Mouse (Mus musculus): ENCODE measurements at regions not wholly inside any gene's neighbourhood (a gene's known extent, or its start where the extent isn't known, plus 50 kb on each side); places are given as distances from the start of the nearest gene placed in this dataset.
A peak's percentile ranks its signal among the peaks of the same experiment; 100 is the strongest.
"Not testable (repeated sequence)": the region's sequence is repeated elsewhere in the genome, so short reads cannot be mapped to it uniquely, and the experiment has no call there.

GRCm38 (mm10) chr1:189127367-189127766 lies 119.7 kb upstream of the Kctd3 start:
- Histone ChIP-seq H3K9ac (ENCODE audit: low read length) (no peak overlapping the region), H3K4me2 (ENCODE audit: low read depth, low read length) (no peak overlapping the region), H3K4me3 (replicated peaks; ENCODE audit: low read length) (no peak overlapping the region), H3K9me3 (replicated peaks; ENCODE audit: control insufficient read depth, low read length) (no peaks in the 10 kb centered on the region), H3K27me3 (ENCODE audit: control insufficient read depth, insufficient read depth, low read length) (no peaks in the 10 kb centered on the region), H3K4me1 (ENCODE audit: control insufficient read depth, insufficient read depth, low read length) (no peaks in the 10 kb centered on the region), H3K27ac (ENCODE audit: low read length) (no peak overlapping the region), H3K36me3 (ENCODE audit: control insufficient read depth, insufficient read depth, low read length) (no peaks in the 10 kb centered on the region)
- WGBS = 49% methylated on average over 5 of the region's 5 CpGs
- no peak for ATAC-seq (ENCODE audit: insufficient read depth, low FRiP score)

GRCm38 (mm10) chr1:189119941-189120735 lies 112.5 kb upstream of the Kctd3 start:
- Histone ChIP-seq H3K4me3 (replicated peaks; ENCODE audit: low read length) (no peak overlapping the region), H3K4me1 (ENCODE audit: control insufficient read depth, insufficient read depth, low read length) (no peaks in the 10 kb centered on the region), H3K9me3 (replicated peaks; ENCODE audit: control insufficient read depth, low read length) (no peaks in the 10 kb centered on the region), H3K27ac (ENCODE audit: low read length) (no peak overlapping the region), H3K36me3 (ENCODE audit: control insufficient read depth, insufficient read depth, low read length) (no peaks in the 10 kb centered on the region), H3K27me3 (ENCODE audit: control insufficient read depth, insufficient read depth, low read length) (no peaks in the 10 kb centered on the region), H3K4me2 (ENCODE audit: low read depth, low read length) (no peak overlapping the region), H3K9ac (ENCODE audit: low read length) (no peak overlapping the region)
- no peak for ATAC-seq (ENCODE audit: insufficient read depth, low FRiP score)
- WGBS = 81% methylated on average over 6 of the region's 6 CpGs

- H3K27ac ChIP-seq (ENCODE audit: low read length); H3K36me3 ChIP-seq (ENCODE audit: control insufficient read depth, insufficient read depth, low read length); H3K27me3 ChIP-seq (ENCODE audit: control insufficient read depth, insufficient read depth, low read length); H3K9me3 ChIP-seq (replicated peaks; ENCODE audit: control insufficient read depth, low read length); H3K9ac ChIP-seq (ENCODE audit: low read length); ATAC-seq (ENCODE audit: insufficient read depth, low FRiP score); H3K4me2 ChIP-seq (ENCODE audit: low read depth, low read length); H3K4me3 ChIP-seq (replicated peaks; ENCODE audit: low read length); H3K4me1 ChIP-seq (ENCODE audit: control insufficient read depth, insufficient read depth, low read length): not testable (repeated sequence)
- WGBS = 62% methylated on average over 1 of the region's 1 CpGs
Observed at GRCm38 (mm10) chr1:189119005-189119404, 111.4 kb upstream of the Kctd3 start.

- no peaks in the 10 kb centered on the region for H3K27me3 ChIP-seq (ENCODE audit: control insufficient read depth, insufficient read depth, low read length)
- 44% methylated on average over 5 of the region's 5 CpGs for WGBS
- H3K27ac ChIP-seq (ENCODE audit: low read length) = no peak overlapping the region
- H3K36me3 ChIP-seq (ENCODE audit: control insufficient read depth, insufficient read depth, low read length) = no peaks in the 10 kb centered on the region
- no peak overlapping the region for H3K9ac ChIP-seq (ENCODE audit: low read length)
- H3K4me1 ChIP-seq (ENCODE audit: control insufficient read depth, insufficient read depth, low read length) = no peaks in the 10 kb centered on the region
- no peaks in the 10 kb centered on the region for H3K9me3 ChIP-seq (replicated peaks; ENCODE audit: control insufficient read depth, low read length)
- H3K4me2 ChIP-seq (ENCODE audit: low read depth, low read length) = no peak overlapping the region
- H3K4me3 ChIP-seq (replicated peaks; ENCODE audit: low read length) = no peak overlapping the region
- no peak for ATAC-seq (ENCODE audit: insufficient read depth, low FRiP score)
Observed at GRCm38 (mm10) chr1:189118582-189118981, 110.9 kb upstream of the Kctd3 start.

GRCm38 (mm10) chr1:189115914-189116313 lies 108.3 kb upstream of the Kctd3 start:
- H3K36me3 ChIP-seq (ENCODE audit: control insufficient read depth, insufficient read depth, low read length) = no peaks in the 10 kb centered on the region
- H3K4me2 ChIP-seq (ENCODE audit: low read depth, low read length) = no peak overlapping the region
- H3K4me1 ChIP-seq (ENCODE audit: control insufficient read depth, insufficient read depth, low read length) = no peaks in the 10 kb centered on the region
- H3K27me3 ChIP-seq (ENCODE audit: control insufficient read depth, insufficient read depth, low read length) = no peaks in the 10 kb centered on the region
- peak; percentile 71; the same call in 1 of the 2 replicates for ATAC-seq (ENCODE audit: insufficient read depth, low FRiP score)
- no peak overlapping the region for H3K4me3 ChIP-seq (replicated peaks; ENCODE audit: low read length)
- no peaks in the 10 kb centered on the region for H3K9me3 ChIP-seq (replicated peaks; ENCODE audit: control insufficient read depth, low read length)
- WGBS = 53% methylated on average over 8 of the region's 8 CpGs
- H3K27ac ChIP-seq (ENCODE audit: low read length) = no peak overlapping the region; the same call in 1 of the 2 replicates
- no peak overlapping the region for H3K9ac ChIP-seq (ENCODE audit: low read length)

GRCm38 (mm10) chr1:189115279-189115678 lies 107.6 kb upstream of the Kctd3 start:
- Histone ChIP-seq H3K4me1 (ENCODE audit: control insufficient read depth, insufficient read depth, low read length) (no peaks in the 10 kb centered on the region), H3K4me3 (replicated peaks; ENCODE audit: low read length) (no peak overlapping the region), H3K36me3 (ENCODE audit: control insufficient read depth, insufficient read depth, low read length) (no peaks in the 10 kb centered on the region), H3K4me2 (ENCODE audit: low read depth, low read length) (no peak overlapping the region), H3K27me3 (ENCODE audit: control insufficient read depth, insufficient read depth, low read length) (no peaks in the 10 kb centered on the region), H3K27ac (ENCODE audit: low read length) (no peak overlapping the region), H3K9ac (ENCODE audit: low read length) (no peak overlapping the region), H3K9me3 (replicated peaks; ENCODE audit: control insufficient read depth, low read length) (no peaks in the 10 kb centered on the region)
- 98% methylated on average over 1 of the region's 1 CpGs for WGBS
- no peak for ATAC-seq (ENCODE audit: insufficient read depth, low FRiP score)

GRCm38 (mm10) chr1:189108260-189109035 lies 100.8 kb upstream of the Kctd3 start:
- H3K4me3 ChIP-seq (replicated peaks; ENCODE audit: low read length) = no peak overlapping the region
- H3K9ac ChIP-seq (ENCODE audit: low read length) = no peak overlapping the region
- H3K4me2 ChIP-seq (ENCODE audit: low read depth, low read length) = peak overlapping the region; percentile 1; the same call in 1 of the 2 replicates
- H3K27ac ChIP-seq (ENCODE audit: low read length) = peak overlapping the region; percentile 71
- H3K4me1 ChIP-seq (ENCODE audit: control insufficient read depth, insufficient read depth, low read length) = peaks cover 13% of the 10 kb centered on the region; the same call in 1 of the 2 replicates
- ATAC-seq (ENCODE audit: insufficient read depth, low FRiP score) = peak; percentile 74; the same call in 1 of the 2 replicates
- H3K27me3 ChIP-seq (ENCODE audit: control insufficient read depth, insufficient read depth, low read length) = no peaks in the 10 kb centered on the region
- H3K9me3 ChIP-seq (replicated peaks; ENCODE audit: control insufficient read depth, low read length) = no peaks in the 10 kb centered on the region
- WGBS = 38% methylated on average over 8 of the region's 8 CpGs
- H3K36me3 ChIP-seq (ENCODE audit: control insufficient read depth, insufficient read depth, low read length) = no peaks in the 10 kb centered on the region

GRCm38 (mm10) chr1:189107841-189108240 lies 100.2 kb upstream of the Kctd3 start:
- Histone ChIP-seq H3K4me2 (ENCODE audit: low read depth, low read length) (no peak overlapping the region), H3K4me1 (ENCODE audit: control insufficient read depth, insufficient read depth, low read length) (peaks cover 13% of the 10 kb centered on the region; the same call in 1 of the 2 replicates), H3K27ac (ENCODE audit: low read length) (peak overlapping the region; percentile 76), H3K9me3 (replicated peaks; ENCODE audit: control insufficient read depth, low read length) (no peaks in the 10 kb centered on the region), H3K9ac (ENCODE audit: low read length) (no peak overlapping the region), H3K4me3 (replicated peaks; ENCODE audit: low read length) (no peak overlapping the region), H3K27me3 (ENCODE audit: control insufficient read depth, insufficient read depth, low read length) (no peaks in the 10 kb centered on the region), H3K36me3 (ENCODE audit: control insufficient read depth, insufficient read depth, low read length) (no peaks in the 10 kb centered on the region)
- peak; percentile 55; the same call in 1 of the 2 replicates for ATAC-seq (ENCODE audit: insufficient read depth, low FRiP score)
- 53% methylated on average over 8 of the region's 8 CpGs for WGBS

- Histone ChIP-seq H3K27me3 (ENCODE audit: control insufficient read depth, insufficient read depth, low read length) (no peaks in the 10 kb centered on the region), H3K9me3 (replicated peaks; ENCODE audit: control insufficient read depth, low read length) (no peaks in the 10 kb centered on the region), H3K4me3 (replicated peaks; ENCODE audit: low read length) (no peak overlapping the region), H3K4me1 (ENCODE audit: control insufficient read depth, insufficient read depth, low read length) (peaks cover 13% of the 10 kb centered on the region; the same call in 1 of the 2 replicates), H3K36me3 (ENCODE audit: control insufficient read depth, insufficient read depth, low read length) (no peaks in the 10 kb centered on the region), H3K4me2 (ENCODE audit: low read depth, low read length) (no peak overlapping the region), H3K9ac (ENCODE audit: low read length) (no peak overlapping the region), H3K27ac (ENCODE audit: low read length) (no peak overlapping the region)
- no peak for ATAC-seq (ENCODE audit: insufficient read depth, low FRiP score)
- WGBS = 90% methylated on average over 3 of the region's 3 CpGs
Observed at GRCm38 (mm10) chr1:189107156-189107555, 99.5 kb upstream of the Kctd3 start.
